Mouse (Mus musculus): ENCODE measurements around the gene Fbrsl1.

The Fbrsl1 gene

DNA sequence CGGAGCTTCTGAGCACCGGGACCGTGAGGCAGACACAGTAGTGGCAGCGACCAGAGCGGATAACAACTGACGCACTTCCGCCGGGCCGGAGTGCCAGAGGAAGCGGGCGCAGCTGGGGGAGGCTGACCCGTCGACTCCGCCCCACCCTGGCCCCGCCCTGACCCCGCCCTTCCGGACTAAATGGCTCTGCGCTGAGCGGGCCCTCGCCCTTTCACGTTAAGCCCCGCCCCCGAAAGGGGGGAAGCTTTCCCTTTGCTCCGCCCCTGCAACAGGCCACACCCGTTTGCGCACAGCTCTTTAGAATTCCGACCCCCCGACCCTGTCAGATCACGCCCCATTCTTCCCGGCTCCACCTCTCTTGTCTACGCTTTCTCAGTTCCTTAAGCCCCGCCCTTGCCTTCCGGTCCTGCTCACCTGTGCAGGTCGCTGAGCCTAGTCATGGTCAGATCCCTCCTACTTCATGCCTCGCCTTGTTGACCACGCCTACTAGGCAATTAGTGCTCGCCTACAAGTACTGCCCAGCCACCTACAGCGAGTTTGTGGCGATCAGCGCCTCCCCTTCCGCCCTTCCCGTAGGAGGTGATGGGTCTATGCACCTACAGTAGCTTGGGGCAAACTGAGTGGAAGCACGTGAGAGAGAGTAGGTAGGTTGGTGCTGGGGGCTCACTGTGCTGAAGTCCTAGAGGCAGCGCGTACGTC lies at the start of gene Fbrsl1:
Gene Fbrsl1 (minus strand): TSS at position 68 of the 699 bp plus-strand sequence.
- DNase-seq = peak; percentile 97

DNA sequence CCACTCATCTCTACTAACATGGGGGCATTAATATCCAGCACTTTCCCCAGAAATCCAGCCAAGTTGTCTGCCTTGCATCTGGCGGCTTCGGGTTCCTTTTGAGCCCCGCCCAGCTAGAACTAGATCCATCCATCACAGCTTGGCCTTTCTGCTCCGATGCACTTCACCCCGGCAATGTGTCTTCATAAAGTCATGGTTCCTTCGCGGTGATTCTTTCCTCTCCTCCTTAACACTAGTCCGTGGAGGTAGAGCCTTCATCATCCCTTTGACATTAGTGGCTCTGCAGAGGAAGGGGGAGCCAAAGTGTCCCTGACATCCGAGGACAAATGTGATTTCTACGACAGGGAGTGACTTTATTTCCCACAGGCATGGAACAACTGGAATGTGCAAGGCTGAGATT lies 49.8 kb upstream of the Fbrsl1 start:
- no peak for DNase-seq

DNA sequence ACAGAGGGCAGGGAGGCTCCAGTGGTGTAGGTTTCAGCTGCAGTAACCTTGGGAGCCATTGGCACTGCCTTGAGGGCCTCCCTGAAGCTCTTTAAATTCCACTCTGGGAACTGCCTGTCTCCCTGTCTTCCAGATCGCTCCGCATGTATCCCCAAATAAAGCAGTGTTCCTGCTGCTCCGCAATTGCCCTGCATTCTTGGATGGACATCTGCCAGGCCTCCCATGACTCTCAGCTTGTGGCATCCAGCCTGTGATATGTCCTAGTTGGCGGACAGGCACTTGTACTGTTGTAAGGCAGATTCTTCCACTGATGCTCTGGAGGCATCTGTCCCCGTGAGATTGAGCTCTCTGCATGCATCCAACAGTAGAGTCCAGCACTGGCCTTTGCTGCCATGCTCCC lies 49.3 kb upstream of the Fbrsl1 start:
- DNase-seq = no peak

DNA sequence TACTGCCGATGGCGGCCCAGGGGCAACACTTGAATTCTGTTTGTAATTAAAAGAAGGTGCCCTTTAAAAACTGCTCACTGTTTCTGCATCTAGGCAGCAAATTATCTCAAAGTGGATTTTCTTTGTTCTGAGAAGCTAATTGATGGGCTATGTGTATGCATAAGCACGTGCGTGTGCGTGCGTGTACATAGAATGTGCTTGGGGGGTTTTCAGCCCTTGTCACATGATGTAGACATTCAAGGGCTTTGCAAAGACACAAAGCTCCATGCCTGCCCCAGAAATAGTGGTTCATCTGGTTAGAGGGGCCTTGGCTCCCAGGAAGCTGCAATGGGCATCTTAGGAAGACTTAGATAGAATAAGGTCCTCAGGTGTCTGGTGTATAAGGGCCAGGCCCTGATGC lies 46.7 kb upstream of the Fbrsl1 start:
- DNase-seq = no peak

DNA sequence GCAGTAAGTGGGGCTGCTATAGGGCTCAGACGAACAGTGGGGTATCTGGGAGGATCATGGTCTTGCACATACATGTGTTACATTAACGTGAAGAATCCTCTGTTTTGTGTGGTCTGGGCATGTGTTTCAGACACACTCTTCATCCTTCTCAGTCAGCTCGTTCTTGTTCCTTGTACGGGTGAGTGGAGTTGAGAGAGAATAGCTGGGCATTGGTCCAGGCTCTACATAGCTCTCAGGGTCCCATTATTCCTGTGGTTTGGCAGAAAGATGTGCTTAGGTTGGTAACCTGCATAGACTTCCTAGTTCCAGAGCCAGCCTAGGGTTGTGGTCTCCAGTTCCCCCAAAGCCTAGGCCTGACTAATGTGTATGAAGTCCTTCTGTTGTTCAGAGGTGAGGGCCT lies 46.1 kb upstream of the Fbrsl1 start:
- DNase-seq = no peak

DNA sequence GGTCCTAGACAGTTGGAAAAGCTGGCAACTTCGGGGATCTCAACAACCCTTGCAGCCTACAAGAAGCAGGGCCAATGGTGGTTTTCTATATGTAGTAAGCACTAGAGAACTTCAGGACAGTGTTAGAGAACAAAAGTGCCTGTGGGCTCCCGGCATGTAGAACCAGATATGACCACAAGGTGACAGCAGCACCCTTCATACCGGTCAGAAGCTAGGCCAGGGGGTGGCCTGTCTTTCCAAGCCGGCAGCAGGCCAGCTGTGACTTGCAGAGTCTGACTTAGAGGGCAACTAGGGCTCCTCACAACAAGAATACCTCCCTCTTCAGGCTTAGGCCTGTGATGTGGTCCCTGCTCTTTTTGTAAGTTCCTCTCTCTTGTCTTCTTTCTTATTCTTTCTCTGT lies 45.5 kb upstream of the Fbrsl1 start:
- DNase-seq = peak; percentile 7 to 16

DNA sequence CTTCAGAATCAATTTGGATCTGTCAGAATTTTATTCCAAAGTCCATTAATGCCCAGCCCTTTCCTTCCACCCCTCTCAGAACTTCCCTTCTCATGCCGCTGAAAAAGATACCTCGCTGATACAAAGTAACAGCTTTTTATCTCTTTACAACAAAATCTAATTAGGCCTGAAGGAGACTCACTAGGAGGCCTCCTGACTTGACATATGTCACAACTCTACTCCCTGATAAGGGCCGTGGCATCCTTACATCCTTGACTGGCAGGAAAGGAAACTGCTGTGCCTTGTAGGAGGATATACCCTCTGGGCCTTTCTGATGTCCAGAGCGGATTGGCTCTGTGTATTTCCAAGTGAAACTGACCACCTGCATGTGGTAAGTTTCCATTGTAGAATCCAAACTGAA lies 41.3 kb upstream of the Fbrsl1 start:
- no peak for DNase-seq

DNA sequence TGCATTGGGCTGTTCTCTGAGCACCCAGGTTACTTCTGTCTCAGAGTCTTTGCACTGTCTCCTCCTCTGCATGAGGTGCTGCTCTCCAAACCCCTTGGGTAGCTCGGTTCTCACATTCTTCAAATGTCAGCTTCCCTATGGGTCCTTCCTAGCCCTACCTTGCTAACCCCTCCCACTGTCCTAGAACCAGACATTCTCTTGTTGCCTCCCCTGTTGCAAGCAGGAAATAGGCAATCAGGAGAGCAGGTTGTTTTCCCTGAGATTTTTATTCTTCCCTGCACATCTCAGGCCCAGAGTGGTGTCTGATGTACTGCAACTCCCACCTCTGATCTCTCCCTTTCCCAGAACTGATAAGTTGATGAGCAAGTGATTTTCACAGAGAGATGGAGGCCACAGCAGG lies 39.6 kb upstream of the Fbrsl1 start:
- no peak for DNase-seq

DNA sequence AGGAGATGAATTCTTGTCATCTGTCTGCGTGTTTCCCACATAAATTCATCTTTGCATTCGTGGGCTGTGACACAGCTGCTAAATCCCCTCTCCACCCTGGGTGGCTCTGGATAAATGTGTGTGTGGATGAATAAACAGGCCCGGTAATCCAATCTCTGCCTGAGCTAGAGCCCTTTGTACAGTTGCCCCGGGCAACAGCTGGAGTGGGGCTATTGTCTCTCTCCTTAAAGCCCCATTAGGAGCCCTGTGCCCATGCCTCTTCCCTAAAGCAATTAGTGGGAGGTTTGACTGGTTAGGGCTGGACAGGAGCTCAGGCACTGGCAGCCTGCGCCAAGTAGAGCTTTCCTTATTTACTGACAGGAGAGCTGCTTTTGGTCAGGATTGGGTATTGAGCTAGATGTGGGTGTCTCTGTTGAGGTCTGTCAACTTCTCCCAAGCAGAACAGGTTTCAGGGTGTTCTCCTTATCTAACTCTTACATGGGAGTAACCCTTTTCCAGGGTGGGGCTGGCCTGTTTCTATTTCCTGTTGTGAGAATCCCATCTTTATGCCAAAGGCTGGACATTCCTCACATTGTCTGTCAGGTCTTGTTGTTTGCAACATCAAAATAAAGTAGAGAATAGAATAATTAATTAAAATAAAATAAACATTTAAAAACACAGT lies 38.5 kb upstream of the Fbrsl1 start:
- DNase-seq = no peak

DNA sequence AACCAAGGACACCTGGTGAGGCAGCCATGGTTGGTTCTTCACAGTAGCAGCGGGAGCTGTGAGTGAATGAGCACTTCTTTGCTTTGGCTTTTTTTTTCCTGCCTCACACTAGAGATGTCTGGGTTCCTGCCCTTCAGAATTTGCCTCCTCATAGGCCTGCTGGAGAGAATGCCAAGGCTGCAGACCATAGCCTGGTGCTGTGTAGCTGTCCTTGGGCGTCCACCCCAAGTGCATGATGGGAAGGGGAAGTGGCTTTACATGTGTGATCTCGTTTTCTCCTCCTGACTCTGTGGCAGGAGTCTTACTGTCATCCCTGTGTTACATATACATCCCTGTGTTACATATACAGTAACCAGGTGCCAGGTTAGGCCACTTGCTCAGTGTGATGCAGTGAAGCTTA lies 36.4 kb upstream of the Fbrsl1 start:
- no peak for DNase-seq

DNA sequence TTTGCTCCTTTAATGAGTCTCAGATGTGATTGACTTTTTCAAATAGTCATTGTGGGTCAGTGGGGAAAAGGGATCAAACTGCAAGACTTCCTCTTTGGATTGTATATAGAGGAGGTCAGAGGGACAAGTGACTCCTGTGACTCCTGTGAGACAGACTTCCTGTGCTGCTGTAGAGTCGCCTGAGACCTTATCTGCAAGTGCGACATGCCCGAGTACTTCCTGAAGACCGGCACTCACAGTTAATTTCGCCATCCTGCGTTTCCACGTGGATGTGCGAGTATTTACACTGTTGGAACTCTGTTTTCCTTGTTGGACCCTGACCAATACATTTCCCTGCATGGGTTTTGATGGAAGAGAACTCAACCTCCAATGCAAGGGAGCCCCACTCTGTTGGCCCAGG lies 30.9 kb upstream of the Fbrsl1 start:
- no peak for DNase-seq

DNA sequence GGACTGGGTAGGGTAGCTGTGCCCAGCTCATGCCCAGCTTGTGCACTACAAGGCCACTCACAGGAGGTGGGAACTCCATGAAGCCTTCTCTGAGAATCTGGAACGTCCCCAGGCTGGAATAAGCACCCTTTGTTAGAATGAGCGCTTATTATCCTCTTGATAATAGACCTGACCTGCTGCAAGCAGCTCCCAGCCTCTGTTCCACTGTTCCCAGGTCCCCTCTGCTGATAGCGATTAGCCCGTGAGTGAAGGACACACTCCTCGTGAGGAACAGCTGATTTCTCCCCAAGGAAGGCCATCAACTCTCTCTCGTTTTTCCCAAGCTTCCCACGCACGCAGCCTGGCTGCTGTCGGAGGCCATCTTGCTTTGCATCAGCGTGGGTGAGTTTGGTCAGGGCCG lies 25.9 kb upstream of the Fbrsl1 start:
- DNase-seq = no peak

DNA sequence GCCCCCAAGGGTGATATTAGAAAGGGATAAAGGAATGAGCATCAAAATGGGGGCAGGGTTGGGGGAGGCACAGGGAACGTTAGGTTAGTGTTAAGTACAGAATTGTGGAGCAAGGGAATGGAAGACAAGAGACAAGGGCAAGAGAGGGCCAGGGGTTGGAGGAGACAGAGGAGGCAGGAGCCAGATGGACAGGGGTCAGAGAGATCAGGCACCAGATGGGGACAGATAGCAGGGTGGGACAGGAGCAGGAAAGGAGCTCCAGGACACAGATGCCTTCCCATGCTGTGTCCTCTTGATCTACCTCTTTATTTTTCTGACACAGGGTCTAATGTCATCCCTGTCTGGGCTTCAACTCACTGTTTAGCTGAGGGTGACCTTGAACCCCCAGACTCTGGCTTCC lies 24.5 kb upstream of the Fbrsl1 start:
- DNase-seq = no peak

DNA sequence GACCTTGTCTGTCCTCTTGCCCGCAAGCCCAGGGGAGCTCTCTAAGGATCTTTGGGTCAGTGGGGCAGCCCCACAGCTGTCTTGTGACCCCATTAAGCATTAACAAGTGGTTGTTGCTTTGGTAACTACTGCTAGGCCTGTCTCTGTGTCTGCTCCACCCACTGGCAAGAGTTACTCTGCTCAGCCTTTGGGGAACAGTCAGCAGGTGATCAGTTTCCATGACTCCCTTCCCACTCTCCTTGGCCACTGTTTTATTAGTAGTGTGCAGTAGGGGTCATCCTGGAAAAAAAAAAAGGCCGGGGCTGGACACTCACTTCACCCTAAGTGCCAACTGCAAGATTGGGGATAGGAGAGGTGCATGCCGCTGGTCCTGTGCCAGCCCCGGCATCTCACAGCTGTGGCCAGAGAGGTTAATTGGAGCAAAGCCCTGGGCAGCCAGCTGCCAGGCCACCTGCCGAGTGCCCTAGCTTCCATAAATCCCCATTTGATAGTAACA lies 23.7 kb upstream of the Fbrsl1 start:
- no peak for DNase-seq

DNA sequence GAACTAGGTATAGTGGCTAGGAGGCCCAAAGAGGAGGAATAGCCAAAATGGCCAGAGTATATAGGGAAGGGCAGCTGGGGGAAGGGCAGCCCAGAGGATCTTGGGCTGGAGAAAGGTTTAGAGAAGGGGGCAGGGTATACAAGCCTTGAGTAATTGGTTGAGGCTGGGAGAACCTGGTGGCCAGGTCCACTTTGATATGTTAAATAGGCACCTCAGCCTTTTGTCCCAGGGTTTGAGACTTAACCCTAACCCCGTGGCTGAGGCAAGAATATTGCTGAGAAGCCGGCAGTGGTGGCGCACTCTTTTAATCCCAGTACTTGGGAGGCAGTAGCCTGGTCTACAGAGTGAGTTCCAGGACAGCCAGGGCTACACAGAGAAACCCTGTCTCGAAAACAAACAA lies 23.0 kb upstream of the Fbrsl1 start:
- DNase-seq = no peak

DNA sequence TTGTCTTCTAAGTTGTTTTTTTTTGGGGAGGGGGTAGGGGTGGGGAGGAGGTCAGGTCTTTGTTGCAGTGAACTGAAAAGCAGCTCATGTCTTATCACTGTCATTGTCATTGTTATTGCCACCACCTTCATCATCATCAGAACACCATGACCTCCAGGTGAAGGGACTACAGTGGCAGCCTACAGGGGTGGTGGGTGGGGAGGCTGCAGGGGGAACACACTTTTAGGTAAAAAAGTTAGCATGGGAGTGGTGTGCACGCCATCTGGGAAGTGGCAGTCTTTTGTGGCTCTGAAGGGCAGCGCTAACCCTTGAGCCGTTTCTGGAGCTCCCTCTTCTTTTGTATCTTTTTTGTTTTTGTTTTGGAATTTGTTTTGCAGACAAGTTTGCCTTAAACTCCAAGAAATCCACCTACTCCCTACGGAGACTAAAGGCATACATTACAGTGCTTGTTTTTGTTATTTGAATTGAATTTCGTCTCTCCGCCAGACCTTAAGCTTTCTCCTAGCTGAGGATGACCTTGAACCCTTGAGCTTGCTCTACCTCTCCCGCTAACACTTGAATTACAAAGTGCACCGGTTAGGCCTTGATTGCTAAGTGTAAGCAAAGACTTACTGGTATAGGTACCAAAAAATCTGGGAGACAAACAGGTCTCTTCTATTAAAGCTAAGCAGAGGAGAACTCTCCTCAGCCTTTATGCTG lies 21.1 kb upstream of the Fbrsl1 start:
- DNase-seq = no peak

DNA sequence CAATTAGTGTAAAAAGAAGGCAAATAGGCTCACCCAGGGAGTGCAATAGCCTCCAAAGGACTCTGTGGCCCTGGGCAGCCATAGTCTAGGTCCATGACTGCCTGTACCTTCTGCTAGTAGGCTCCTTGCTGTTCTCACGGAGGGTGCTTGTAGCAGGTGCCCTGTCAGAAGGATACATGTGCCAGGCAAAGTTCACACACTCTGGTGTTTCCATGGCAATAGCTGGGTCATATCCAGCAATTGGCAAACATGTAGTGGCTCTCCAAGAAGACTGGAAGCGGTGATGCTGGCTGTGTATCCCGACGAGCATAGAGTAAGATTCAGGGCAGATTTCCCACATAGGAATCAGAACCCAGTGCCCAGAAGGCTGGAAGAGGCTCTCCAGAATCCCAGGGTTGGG lies 20.0 kb upstream of the Fbrsl1 start:
- no peak for DNase-seq

DNA sequence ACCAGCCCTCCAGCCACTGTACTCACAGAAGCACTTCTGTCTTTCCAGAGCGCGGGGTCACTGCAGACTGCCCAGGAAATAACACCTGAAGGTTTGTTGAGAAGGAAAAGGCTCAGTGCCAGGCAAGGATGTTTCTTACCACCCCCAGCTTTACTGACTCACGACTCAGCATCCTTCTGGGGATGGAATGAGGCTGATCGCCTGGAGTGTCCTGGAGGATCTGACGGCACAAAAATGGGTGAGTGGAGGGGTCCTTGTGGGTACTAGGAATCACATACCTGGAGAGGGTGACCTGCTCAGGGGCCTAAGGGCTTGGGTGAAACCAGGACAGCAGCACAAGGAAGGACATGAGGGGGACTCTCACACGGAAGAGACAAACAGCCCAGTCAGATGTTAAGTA lies 19.4 kb upstream of the Fbrsl1 start:
- DNase-seq = no peak

DNA sequence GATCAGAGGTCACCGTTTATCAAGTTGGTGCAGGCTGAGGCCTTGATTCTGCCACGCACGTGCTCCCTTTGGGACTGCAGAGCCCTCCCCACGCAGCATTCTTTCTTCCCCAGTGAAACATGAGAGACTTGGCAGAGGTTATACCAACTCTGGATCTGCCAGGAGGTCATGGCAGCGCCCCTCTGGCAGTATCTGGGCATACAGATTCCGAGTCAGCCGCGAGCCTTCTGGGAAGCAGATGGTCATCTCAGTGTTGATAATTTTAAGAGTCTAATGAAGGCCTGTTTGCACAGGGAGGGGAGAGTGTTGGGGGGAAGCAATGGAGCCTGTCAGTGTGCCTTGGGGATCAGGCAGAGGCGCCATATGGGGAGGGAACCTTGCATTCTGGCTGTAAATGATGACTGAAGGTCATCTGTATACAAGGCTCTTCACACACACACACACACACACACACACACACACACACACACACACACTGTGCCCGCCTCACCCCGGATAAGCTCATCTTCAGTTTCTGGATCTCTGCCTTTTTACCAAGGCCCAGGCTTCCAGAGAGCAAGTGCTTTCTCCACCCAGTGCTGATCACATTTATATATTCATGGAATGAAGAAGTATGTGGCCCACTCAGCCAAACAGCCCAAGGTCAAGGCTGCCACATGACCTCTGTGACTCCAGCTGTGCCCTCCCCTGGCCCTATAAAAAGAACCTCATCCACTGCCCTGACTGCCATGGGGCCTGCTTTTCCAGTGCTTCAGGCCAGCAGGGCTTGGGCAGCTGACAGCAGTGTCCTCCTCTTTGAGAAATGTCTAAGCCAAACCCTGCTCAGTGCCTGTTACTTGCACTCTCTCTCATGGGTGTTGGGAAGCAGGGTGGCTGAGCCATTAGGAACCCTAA lies 18.5 kb upstream of the Fbrsl1 start:
- no peak for DNase-seq

DNA sequence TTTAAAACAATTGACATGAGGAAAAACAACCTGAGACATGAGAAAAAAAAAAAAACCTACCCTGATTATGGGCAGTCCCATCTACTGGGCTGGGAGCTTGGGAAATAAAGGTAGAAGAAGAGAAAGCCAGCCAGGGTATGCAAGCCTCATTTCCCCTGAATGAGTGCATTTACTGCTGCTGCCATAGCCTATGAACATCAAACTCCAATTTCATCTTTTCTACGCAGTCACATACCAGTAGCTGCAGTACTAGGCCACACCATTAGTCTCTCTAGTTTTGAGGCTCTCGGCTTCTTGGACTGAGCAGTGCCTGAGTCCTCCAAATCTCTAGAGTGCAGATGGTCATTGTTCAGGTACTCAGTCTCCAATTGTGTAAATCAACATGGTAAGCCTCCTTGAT lies 14.3 kb upstream of the Fbrsl1 start:
- no peak for DNase-seq

DNA sequence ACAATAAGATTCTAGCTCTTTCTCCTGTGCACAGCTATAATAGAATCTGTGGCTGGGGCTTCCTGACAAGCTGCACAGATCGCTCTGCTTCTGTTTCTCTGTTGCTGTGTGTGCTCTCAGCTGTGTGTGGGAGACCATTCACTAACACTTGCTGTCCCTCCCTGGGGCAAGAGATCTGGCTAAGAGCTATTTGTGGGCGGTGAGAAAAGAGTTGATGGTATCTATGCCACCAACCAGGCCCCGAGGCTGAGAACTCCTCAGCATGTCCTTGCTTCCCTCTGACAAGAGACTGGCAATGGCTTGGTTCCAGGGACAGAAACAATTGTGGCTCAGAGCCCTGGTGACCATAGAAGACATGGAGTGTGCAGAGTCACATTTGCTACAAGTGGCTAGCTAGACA lies 10.6 kb upstream of the Fbrsl1 start:
- no peak for DNase-seq

DNA sequence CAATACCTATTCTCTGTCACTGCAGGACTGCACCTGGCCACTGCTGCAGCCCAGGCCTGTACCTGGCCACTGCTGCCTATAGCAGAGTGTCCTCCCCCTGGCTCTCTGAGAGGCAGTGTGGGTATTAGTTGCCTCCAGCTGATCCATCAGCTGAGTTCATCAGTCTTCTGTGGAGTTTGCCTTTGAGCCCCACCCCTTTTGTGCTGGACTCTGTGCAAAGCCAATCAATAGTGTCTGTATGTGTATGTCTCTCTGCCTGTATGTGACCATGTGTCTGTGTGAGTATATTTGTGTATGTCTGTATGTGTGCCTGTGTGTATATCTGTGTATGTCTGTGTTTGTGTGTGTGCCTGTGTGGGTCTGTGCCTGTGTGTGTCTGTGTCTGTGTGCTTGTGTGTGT lies 7.0 kb upstream of the Fbrsl1 start:
- DNase-seq = no peak

DNA sequence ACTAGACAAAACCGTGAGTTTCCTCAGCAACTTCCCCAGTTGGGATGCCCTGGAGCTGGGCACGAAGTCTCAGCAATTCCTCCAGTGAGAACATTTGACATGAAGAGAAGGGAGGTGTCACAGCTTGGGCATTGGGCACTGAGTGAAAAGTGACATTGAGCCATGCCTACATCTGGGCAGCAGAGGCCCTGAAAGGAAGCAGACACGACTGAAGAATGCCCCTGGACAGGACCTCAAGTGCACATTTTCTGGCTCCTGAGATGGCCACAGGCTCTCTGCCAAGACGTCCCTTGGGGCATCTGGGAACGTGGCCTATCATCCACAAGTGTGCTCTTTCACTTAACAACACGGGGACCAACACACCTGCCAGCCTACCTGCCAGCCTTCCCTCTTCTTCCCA lies 991 bp upstream of the Fbrsl1 start:
- no peak for DNase-seq

Measured in B cell, adult 2 months (primary cell).